Mouse (Mus musculus) C2C12 (cell line): ENCODE results near the gene Prdm8.

Experiments
- CEBPB ChIP-seq: IDR thresholded peaks from one replicate; pipeline ENCODE4 v1.6.1; 2011; ENCODE audit warnings: low read depth, mild to moderate bottlenecking, control low read depth, moderate library complexity
- CTCF ChIP-seq: IDR thresholded peaks from one replicate; pipeline ENCODE4 v1.5.1; 2011; ENCODE audit not compliant: control insufficient read depth, insufficient read depth, insufficient read length
- MYOD1 ChIP-seq: IDR thresholded peaks from one replicate; pipeline ENCODE4 v1.6.1; 2011; ENCODE audit warnings: low read depth; ENCODE audit not compliant: control insufficient read depth, insufficient read length
- USF1 ChIP-seq: IDR thresholded peaks from one replicate; pipeline ENCODE4 v1.6.1; 2011; ENCODE audit warnings: low read depth, mild to moderate bottlenecking, control low read depth, moderate library complexity

GRCm38 (mm10) chr5:98138545-98139296, 28.3 kb upstream of the Prdm8 start:
- TF ChIP-seq CTCF (no peak), USF1 (no peak), CEBPB (no peak), MYOD1 (no peak)
